Mouse (Mus musculus) intestine, embryonic 15.5 days (tissue): Measurements from ENCODE around the gene Chrna9. TPM values are rescaled to one million over a fixed set of nuclear protein-coding genes. Genes with fewer than 3 reads are reported as not detected.

ENCODE experiments used
- ATAC-seq: fragments of 200-750 bp; cut with Nextera tagmentation; 2 replicates; pipeline ENCODE4 v1.8.0; 2017; ENCODE audit warnings: moderate TSS enrichment, moderate library complexity
- H3K27ac ChIP-seq: fragments of 300-500 bp; sonication (generic); 2 replicates; pipeline ENCODE4 v1.5.1; 2015; ENCODE audit warnings: mild to moderate bottlenecking, inconsistent platforms
- H3K27me3 ChIP-seq: fragments of 300-500 bp; sonication (generic); replicated peaks from 2 replicates; pipeline ENCODE4 v1.6.1; 2015; ENCODE audit warnings: inconsistent platforms
- H3K36me3 ChIP-seq: fragments of 300-500 bp; sonication (generic); 2 replicates; pipeline ENCODE4 v1.6.1; 2015; ENCODE audit warnings: inconsistent platforms
- H3K4me1 ChIP-seq: fragments of 300-500 bp; sonication (generic); replicated peaks from 2 replicates; pipeline ENCODE4 v1.6.1; 2015; ENCODE audit warnings: inconsistent platforms
- H3K4me2 ChIP-seq: fragments of 300-500 bp; sonication (generic); replicated peaks from 2 replicates; pipeline ENCODE4 v1.6.1; 2015; ENCODE audit warnings: mild to moderate bottlenecking, inconsistent platforms
- H3K4me3 ChIP-seq: fragments of 300-500 bp; sonication (generic); replicated peaks from 2 replicates; pipeline ENCODE4 v1.5.1; 2015; ENCODE audit warnings: inconsistent platforms
- H3K9ac ChIP-seq: fragments of 300-500 bp; sonication (generic); 2 replicates; pipeline ENCODE4 v1.6.1; 2015; ENCODE audit warnings: inconsistent platforms
- H3K9me3 ChIP-seq: fragments of 300-500 bp; sonication (generic); 2 replicates; pipeline ENCODE4 v1.6.1; 2016; ENCODE audit warnings: inconsistent platforms
- WGBS: fragments of 180-500 bp; shearing (Covaris S2); methylation state at CpG from one replicate; pipeline ENCODE4 v1.1.7; 2015; 5-methylcytosine and 5-hydroxymethylcytosine counted together
- polyA plus RNA-seq: library from polyadenylated mRNA; unstranded; fragments of >200 nt; fragmentation: Nextera tagmentation; extraction: Ambion mirVana; gene quantifications from 2 replicates; pipeline ENCODE4 v1.2.1, GENCODE M21; 2015

Gene Chrna9
- polyA plus RNA-seq, 1 experiment from 2014 or later = not detected

DNA sequence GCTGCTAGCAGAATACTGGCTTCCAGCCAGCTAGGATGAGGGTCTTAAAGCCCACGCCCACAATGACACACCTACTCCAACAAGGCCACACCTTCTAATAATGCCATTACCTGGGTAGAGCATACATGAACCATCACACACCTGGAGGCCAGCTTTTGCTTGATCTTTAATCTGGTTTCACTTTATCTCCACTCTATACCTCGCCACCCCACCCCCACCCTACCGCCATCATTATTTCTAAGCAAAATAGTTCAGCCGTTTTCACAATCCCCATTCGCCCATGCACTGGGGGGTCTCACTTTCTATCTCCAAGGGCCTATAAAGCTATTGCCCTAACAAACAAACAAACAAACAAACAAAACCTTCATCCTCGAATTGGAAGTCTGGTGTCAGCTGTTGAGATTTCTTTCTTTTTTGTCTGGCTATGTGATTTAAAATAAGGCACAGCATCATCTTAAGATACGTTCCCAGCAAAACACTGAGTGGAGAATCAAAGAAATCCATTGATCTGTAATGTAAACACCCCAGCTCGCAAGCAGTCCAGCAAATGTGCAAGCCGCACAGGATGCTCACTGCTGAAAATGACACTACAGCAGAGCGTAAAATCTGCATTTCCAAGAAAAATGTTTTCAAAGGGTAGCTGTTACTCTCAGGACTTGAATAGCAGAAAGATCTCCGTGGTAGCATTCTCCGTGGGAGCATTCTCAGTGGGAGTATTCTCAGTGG, 13.9 kb upstream of the Chrna9 start:
- no peaks in the 10 kb centered on the region for H3K9me3 ChIP-seq
- no peaks in the 10 kb centered on the region for H3K27me3 ChIP-seq
- no peak overlapping the region for H3K4me2 ChIP-seq
- no peak overlapping the region for H3K4me3 ChIP-seq
- no peak overlapping the region for H3K27ac ChIP-seq
- no peak for ATAC-seq
- H3K4me1 ChIP-seq = no peaks in the 10 kb centered on the region
- 81% methylated on average over 12 of the region's 12 CpGs for WGBS
- no peaks in the 10 kb centered on the region for H3K36me3 ChIP-seq
- no peak overlapping the region for H3K9ac ChIP-seq

DNA sequence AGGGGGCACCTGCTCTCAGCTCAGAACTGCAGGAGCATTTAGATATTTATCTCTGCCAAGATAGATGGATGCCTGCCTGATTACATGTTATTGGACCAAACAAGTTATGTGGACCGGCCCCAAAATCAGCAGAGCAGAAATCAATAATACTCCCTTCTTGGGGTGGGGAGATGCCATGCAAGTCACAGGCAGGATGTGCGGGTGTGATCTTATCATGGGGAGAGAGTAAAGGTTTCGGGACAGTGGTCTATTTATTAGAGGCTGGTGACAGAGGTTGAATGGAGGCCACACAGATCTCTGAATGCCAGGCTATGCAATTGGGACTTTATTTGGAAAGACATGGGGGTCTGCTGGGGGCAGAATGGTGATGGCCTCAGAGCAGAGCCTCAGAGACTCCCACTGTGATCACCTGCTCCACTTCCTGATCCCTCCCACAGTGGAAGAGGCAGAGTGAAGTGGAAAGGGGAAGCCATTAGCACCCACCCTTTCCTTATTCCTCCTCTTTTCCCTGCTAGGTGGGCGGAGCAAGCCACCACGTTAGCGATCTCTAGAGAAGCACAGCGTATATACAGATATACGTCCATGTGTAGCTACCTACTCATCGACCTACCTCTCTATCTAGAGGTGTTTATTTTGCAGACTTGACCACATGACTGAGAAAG, 13.1 kb upstream of the Chrna9 start:
- ATAC-seq = no peak
- Histone ChIP-seq H3K27ac (no peak overlapping the region), H3K9me3 (no peaks in the 10 kb centered on the region), H3K4me3 (no peak overlapping the region), H3K27me3 (no peaks in the 10 kb centered on the region), H3K4me1 (no peaks in the 10 kb centered on the region), H3K4me2 (no peak overlapping the region), H3K9ac (no peak overlapping the region), H3K36me3 (no peaks in the 10 kb centered on the region)
- WGBS = 76% methylated on average over 9 of the region's 9 CpGs

GRCm38 (mm10) chr5:65926666-65927065, 8.1 kb upstream of the Chrna9 start:
- H3K4me2 ChIP-seq = no peak overlapping the region
- no peaks in the 10 kb centered on the region for H3K9me3 ChIP-seq
- no peak overlapping the region for H3K4me3 ChIP-seq
- H3K27ac ChIP-seq = no peak overlapping the region
- H3K4me1 ChIP-seq = no peaks in the 10 kb centered on the region
- no peak overlapping the region for H3K9ac ChIP-seq
- ATAC-seq = no peak
- 85% methylated on average over 6 of the region's 6 CpGs for WGBS
- no peaks in the 10 kb centered on the region for H3K36me3 ChIP-seq
- no peaks in the 10 kb centered on the region for H3K27me3 ChIP-seq

- Histone ChIP-seq H3K4me1 (no peaks in the 10 kb centered on the region), H3K27me3 (no peaks in the 10 kb centered on the region), H3K9me3 (no peaks in the 10 kb centered on the region), H3K36me3 (no peaks in the 10 kb centered on the region), H3K4me3 (no peak overlapping the region), H3K4me2 (no peak overlapping the region), H3K27ac (no peak overlapping the region), H3K9ac (no peak overlapping the region)
- ATAC-seq = no peak
- WGBS = 68% methylated on average over 7 of the region's 7 CpGs
These were observed 5.6 kb upstream of the Chrna9 start for GRCm38 (mm10) chr5:65929162-65929561.

GRCm38 (mm10) chr5:65930171-65930570, 4.5 kb upstream of the Chrna9 start:
- 70% methylated on average over 4 of the region's 4 CpGs for WGBS
- Histone ChIP-seq H3K4me3 (no peak overlapping the region), H3K36me3 (no peaks in the 10 kb centered on the region), H3K27me3 (no peaks in the 10 kb centered on the region), H3K9ac (no peak overlapping the region), H3K4me1 (no peaks in the 10 kb centered on the region), H3K9me3 (no peaks in the 10 kb centered on the region), H3K27ac (no peak overlapping the region), H3K4me2 (no peak overlapping the region)
- ATAC-seq = no peak

GRCm38 (mm10) chr5:65933258-65933657, 1.5 kb upstream of the Chrna9 start:
- Histone ChIP-seq H3K27ac (no peak overlapping the region), H3K27me3 (no peaks in the 10 kb centered on the region), H3K9me3 (no peaks in the 10 kb centered on the region)

DNA sequence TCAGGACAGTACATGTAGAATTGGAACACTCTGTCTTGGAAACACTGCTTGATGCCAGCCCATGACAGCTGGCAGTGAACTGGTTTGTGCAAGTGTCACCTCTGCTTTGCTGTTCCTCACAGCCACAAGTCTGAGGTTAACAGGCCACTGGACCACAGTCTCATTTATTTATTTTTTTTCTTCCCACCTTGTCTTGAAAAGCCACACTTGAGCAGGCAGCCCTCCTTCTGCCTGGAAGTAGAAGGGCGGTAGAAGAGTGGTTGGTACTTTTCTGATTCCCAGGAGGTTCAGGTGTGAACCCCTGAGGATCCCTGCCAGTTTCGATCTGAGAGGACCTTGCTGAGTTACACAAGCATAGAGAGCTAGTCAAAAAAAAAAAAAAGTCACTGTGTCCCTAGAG, 957 bp upstream of the Chrna9 start:
- no peak overlapping the region for H3K27ac ChIP-seq
- WGBS = 84% methylated on average over 2 of the region's 2 CpGs
- no peak for ATAC-seq
- H3K36me3 ChIP-seq = no peaks in the 10 kb centered on the region
- H3K9me3 ChIP-seq = no peaks in the 10 kb centered on the region
- H3K4me2 ChIP-seq = no peak overlapping the region
- no peak overlapping the region for H3K9ac ChIP-seq
- no peak overlapping the region for H3K4me3 ChIP-seq
- no peaks in the 10 kb centered on the region for H3K27me3 ChIP-seq
- no peaks in the 10 kb centered on the region for H3K4me1 ChIP-seq

More at GRCm38 (mm10) chr5:65933258-65933657, 1.5 kb upstream of the Chrna9 start:
- 82% methylated on average over 4 of the region's 4 CpGs for whole genome bisulfite sequencing
- H3K4me3 ChIP-seq = no peak overlapping the region
- H3K4me2 ChIP-seq = no peak overlapping the region
- H3K4me1 ChIP-seq = no peaks in the 10 kb centered on the region
- no peak overlapping the region for H3K9ac ChIP-seq
- ATAC-seq = no peak
- H3K36me3 ChIP-seq = no peaks in the 10 kb centered on the region

- H3K4me3 ChIP-seq = no peak overlapping the region
- H3K36me3 ChIP-seq = no peaks in the 10 kb centered on the region
- no peaks in the 10 kb centered on the region for H3K4me1 ChIP-seq
- H3K27ac ChIP-seq = no peak overlapping the region
- no peak overlapping the region for H3K9ac ChIP-seq
- H3K9me3 ChIP-seq = no peaks in the 10 kb centered on the region
- no peaks in the 10 kb centered on the region for H3K27me3 ChIP-seq
- ATAC-seq = no peak
- H3K4me2 ChIP-seq = no peak overlapping the region
- whole genome bisulfite sequencing = 67% methylated on average over 11 of the region's 11 CpGs
These were observed 2.4 kb downstream of the Chrna9 start for GRCm38 (mm10) chr5:65937011-65937726.

DNA sequence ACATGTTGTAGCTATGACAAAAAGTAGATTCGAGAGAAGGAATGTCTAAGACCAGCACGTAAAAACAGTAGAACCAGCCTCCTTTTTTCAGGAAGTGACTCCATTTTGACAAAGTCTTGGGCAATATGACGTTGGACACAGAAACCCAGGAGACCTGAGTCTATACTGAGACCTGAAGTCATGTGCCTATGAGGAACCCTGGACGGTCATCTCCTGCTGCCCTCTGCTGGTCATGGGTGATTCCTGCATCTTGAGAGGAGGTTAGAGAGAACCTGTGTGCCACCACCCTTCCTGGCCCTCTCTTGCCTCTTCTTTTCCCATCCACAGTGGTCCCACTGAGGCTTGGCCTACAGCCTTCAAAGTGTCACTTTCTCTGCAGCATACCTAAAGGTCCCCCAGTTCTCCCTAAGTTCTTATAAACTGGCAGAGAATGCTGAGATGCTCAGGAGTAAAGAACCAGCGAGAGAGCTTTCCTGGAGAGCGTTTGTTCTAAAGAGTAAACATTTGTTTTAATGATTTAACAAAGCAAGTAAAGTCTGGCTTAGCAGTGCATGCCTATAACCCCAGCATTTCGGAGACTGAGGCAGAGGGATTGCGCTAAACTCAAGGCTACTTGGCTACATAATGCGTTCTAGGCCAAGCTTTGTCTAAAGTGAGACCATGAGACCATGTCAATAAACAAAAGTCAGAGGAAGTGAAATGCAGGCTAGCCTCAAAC, 3.4 kb downstream of the Chrna9 start:
- WGBS = 49% methylated on average over 9 of the region's 9 CpGs

DNA sequence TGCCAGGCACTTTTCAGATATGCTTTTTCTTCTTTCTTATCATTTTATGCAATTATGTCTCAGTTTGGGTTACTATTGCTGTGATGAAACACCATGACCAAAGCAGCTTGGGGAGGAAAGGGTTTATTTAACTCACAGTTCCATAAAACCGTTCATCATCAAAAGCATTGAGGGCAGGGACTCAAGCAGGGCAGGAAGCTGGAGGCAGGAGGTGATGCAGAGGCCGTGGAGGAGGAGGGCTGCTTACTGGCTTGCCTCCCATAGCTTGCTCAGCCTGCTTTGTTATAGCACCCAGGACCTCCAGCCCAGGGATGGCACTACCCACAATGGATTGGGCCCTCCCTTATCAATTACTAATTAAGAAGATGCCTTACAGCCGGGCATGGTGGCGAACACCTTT, 6.4 kb downstream of the Chrna9 start:
- Histone ChIP-seq H3K4me2 (no peak overlapping the region), H3K9ac (no peak overlapping the region), H3K36me3 (no peaks in the 10 kb centered on the region), H3K9me3 (no peaks in the 10 kb centered on the region), H3K27me3 (no peaks in the 10 kb centered on the region), H3K4me1 (no peaks in the 10 kb centered on the region), H3K4me3 (no peak overlapping the region), H3K27ac (no peak overlapping the region)
- no peak for ATAC-seq
- 48% methylated on average over 4 of the region's 4 CpGs for WGBS

More for the DNA sequence above, 3.4 kb downstream of the Chrna9 start:
- no peaks in the 10 kb centered on the region for H3K27me3 ChIP-seq
- no peak overlapping the region for H3K9ac ChIP-seq
- H3K27ac ChIP-seq = no peak overlapping the region
- no peaks in the 10 kb centered on the region for H3K36me3 ChIP-seq
- H3K4me1 ChIP-seq = no peaks in the 10 kb centered on the region
- H3K4me3 ChIP-seq = no peak overlapping the region
- no peak overlapping the region for H3K4me2 ChIP-seq
- peak; percentile 82 for ATAC-seq
- H3K9me3 ChIP-seq = no peaks in the 10 kb centered on the region

DNA sequence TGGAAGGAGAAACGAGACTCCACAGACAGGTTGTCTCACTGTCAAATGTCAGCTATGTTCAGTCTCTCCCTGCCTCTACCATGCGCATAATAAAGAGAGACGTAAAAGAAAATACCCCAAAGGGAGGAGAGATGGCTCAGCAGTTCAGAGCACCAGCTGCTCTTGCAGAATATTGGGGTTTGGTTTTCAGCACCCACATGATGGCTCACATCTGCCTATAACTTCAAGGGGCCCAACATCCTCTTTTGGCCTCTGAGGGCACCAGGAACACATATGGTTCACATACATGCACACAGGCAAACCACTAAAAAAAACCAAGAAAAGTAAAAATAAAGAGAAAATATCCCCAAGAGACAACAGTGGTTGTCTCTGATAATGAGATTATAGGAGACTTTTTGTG, 15.1 kb downstream of the Chrna9 start:
- Histone ChIP-seq H3K9ac (no peak overlapping the region), H3K9me3 (no peaks in the 10 kb centered on the region), H3K4me1 (no peaks in the 10 kb centered on the region), H3K27me3 (no peaks in the 10 kb centered on the region), H3K4me2 (no peak overlapping the region), H3K27ac (no peak overlapping the region), H3K36me3 (no peaks in the 10 kb centered on the region), H3K4me3 (no peak overlapping the region)
- ATAC-seq = no peak
- 86% methylated on average over 3 of the region's 3 CpGs for WGBS

DNA sequence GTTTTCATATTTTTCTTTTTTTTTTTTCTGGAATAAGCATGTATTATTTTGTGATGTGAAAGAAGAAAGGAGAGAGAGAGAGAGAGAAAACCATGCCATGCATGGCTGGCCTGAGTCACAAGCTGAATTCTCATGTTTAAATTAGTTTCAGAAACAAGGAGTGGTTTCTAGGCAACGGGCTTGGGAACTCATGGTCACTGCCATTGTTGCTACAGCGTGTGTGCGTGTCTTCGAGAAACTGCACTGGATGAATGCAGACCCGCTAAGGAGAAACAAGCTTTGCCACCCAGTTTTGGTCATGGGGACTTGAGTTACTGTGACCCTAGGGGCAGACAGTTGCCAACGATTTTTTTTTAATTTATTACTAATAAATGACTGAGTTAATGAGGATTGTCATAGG, 15.5 kb downstream of the Chrna9 start:
- no peaks in the 10 kb centered on the region for H3K4me1 ChIP-seq
- ATAC-seq = peak; percentile 22; the same call in 1 of the 2 replicates
- no peaks in the 10 kb centered on the region for H3K36me3 ChIP-seq
- 50% methylated on average over 6 of the region's 6 CpGs for WGBS
- no peak overlapping the region for H3K27ac ChIP-seq
- H3K4me2 ChIP-seq = peak overlapping the region; percentile 28; the same call in 1 of the 2 replicates
- H3K27me3 ChIP-seq = no peaks in the 10 kb centered on the region
- no peak overlapping the region for H3K9ac ChIP-seq
- H3K4me3 ChIP-seq = no peak overlapping the region
- no peaks in the 10 kb centered on the region for H3K9me3 ChIP-seq
